9 mouse cellular contexts compared by ENCODE assay signal in genomic region chr11:106273311-106273684, GRCm38 (mm10). TPM values are rescaled to one million over a fixed set of nuclear protein-coding genes. Genes with fewer than 3 reads are reported as not detected.
DNase-seq lines count a peak whose midpoint lies in the region; ATAC-seq and TF ChIP-seq lines count a peak whose summit lies in the region.
"Had no signal": no experiment of that assay in that cellular context is flagged by ENCODE, and none has a peak within 500 bp of the region (broad histone marks: within the 10 kb centered on the region; RNA-seq: fewer than 3 reads in every experiment).

No protein-coding gene starts in this region.

- WGBS in kidney, embryonic 14.5 days: 10% methylated on average over 16 of the region's 16 CpGs
- 14% methylated on average over 16 of the region's 16 CpGs for WGBS in hindbrain, embryonic 16.5 days
- WGBS in midbrain, embryonic 14.5 days: 21% methylated on average over 16 of the region's 16 CpGs

- no peaks in the 10 kb centered on the region; the same call in 1 of the 2 replicates for H3K36me3 ChIP-seq in kidney, embryonic 14.5 days (ENCODE audit: control insufficient read depth, insufficient read depth, low read length)
- H3K36me3 ChIP-seq in hindbrain, embryonic 16.5 days (ENCODE audit: control insufficient read depth, insufficient read depth, low read length): no peaks in the 10 kb centered on the region
- H3K36me3 ChIP-seq in midbrain, embryonic 14.5 days (ENCODE audit: control insufficient read depth, insufficient read depth, low read length): no peaks in the 10 kb centered on the region

- DNase-seq in kidney, postnatal 14 days: no peak
- no peak for DNase-seq in midbrain, embryonic 14.5 days
- no peak for DNase-seq in natural killer cell, adult 2 months (ENCODE audit: low spot score in 2 of 2)
- DNase-seq in retina, embryonic 14.5 days (ENCODE audit: low spot score): no peak
- DNase-seq in left cerebral cortex, postnatal 36 days (ENCODE audit: low spot score in 2 of 2): no peak

- H3K4me2 ChIP-seq in kidney, embryonic 14.5 days (replicated peaks; ENCODE audit: low read depth, low read length): peak overlapping the region; percentile 68
- H3K4me2 ChIP-seq in hindbrain, embryonic 16.5 days (ENCODE audit: low read length): peak overlapping the region; percentile 85
- peak overlapping the region; percentile 82 for H3K4me2 ChIP-seq in midbrain, embryonic 14.5 days (ENCODE audit: low read length)

- TF ChIP-seq CTCF in cortical plate, adult 2 months (IDR thresholded peaks at IDR 0.05; ENCODE audit: extremely low read depth, insufficient read depth, low read length): no peak

- intact Hi-C loops in left cerebral cortex, postnatal 36 days (cut with DNase I): no loop called here

- H3K27me3 ChIP-seq in kidney, embryonic 14.5 days (ENCODE audit: control insufficient read depth, insufficient read depth, low read length): no peaks in the 10 kb centered on the region
- no peaks in the 10 kb centered on the region for H3K27me3 ChIP-seq in hindbrain, embryonic 16.5 days (replicated peaks; ENCODE audit: control insufficient read depth, insufficient read depth, low read length)
- no peaks in the 10 kb centered on the region for H3K27me3 ChIP-seq in midbrain, embryonic 14.5 days (ENCODE audit: control insufficient read depth, insufficient read depth, low read length)

- no peak for TF ChIP-seq POLR2A in cortical plate, adult 2 months (IDR thresholded peaks at IDR 0.05; ENCODE audit: extremely low read depth, insufficient read depth, low read length)

- ATAC-seq in kidney, embryonic 14.5 days (ENCODE audit: low FRiP score, low TSS enrichment): peak; percentile 11; the same call in 1 of the 2 replicates
- ATAC-seq in hindbrain, embryonic 16.5 days: peak; percentile 6; the same call in 1 of the 2 replicates
- peak; percentile 12; the same call in 1 of the 2 replicates for ATAC-seq in midbrain, embryonic 14.5 days (ENCODE audit: low FRiP score, low TSS enrichment)

- peak overlapping the region; percentile 78 for H3K4me3 ChIP-seq in kidney, embryonic 14.5 days (ENCODE audit: low read length)
- H3K4me3 ChIP-seq in cortical plate, adult 2 months (ENCODE audit: insufficient read depth, low read length): peak overlapping the region; percentile 50
- peak overlapping the region; percentile 95 for H3K4me3 ChIP-seq in hindbrain, embryonic 16.5 days (ENCODE audit: low read length)
- H3K4me3 ChIP-seq in midbrain, embryonic 14.5 days (replicated peaks; ENCODE audit: low read depth, low read length): peak overlapping the region; percentile 94

- peak overlapping the region; percentile 60 for H3K9ac ChIP-seq in kidney, embryonic 14.5 days (ENCODE audit: low read depth, low read length)
- H3K9ac ChIP-seq in hindbrain, embryonic 16.5 days (ENCODE audit: low read depth, low read length): peak overlapping the region; percentile 95
- peak overlapping the region; percentile 43 for H3K9ac ChIP-seq in midbrain, embryonic 14.5 days (replicated peaks; ENCODE audit: low read length)

- H3K9me3 ChIP-seq in kidney, embryonic 14.5 days (ENCODE audit: control insufficient read depth, low read length): no peaks in the 10 kb centered on the region
- no peaks in the 10 kb centered on the region for H3K9me3 ChIP-seq in hindbrain, embryonic 16.5 days (ENCODE audit: control insufficient read depth, low read length)
- H3K9me3 ChIP-seq in midbrain, embryonic 14.5 days (ENCODE audit: control insufficient read depth, low read length): no peaks in the 10 kb centered on the region

- peak overlapping the region; percentile 84 for H3K27ac ChIP-seq in kidney, embryonic 14.5 days (ENCODE audit: low read depth, low read length)
- H3K27ac ChIP-seq in cortical plate, adult 2 months (ENCODE audit: insufficient read depth, low read length): no peak overlapping the region
- H3K27ac ChIP-seq in hindbrain, embryonic 16.5 days (ENCODE audit: low read depth, low read length): peak overlapping the region; percentile 76
- peak overlapping the region; percentile 79; the same call in 1 of the 2 replicates for H3K27ac ChIP-seq in midbrain, embryonic 14.5 days (replicated peaks; ENCODE audit: low read depth, low read length)

- peaks cover 28% of the 10 kb centered on the region for H3K4me1 ChIP-seq in kidney, embryonic 14.5 days (ENCODE audit: control insufficient read depth, insufficient read depth, low read length)
- peaks cover 3% of the 10 kb centered on the region for H3K4me1 ChIP-seq in cortical plate, adult 2 months (ENCODE audit: control insufficient read depth, insufficient read depth, low read length)
- peaks cover 23% of the 10 kb centered on the region for H3K4me1 ChIP-seq in hindbrain, embryonic 16.5 days (ENCODE audit: control insufficient read depth, insufficient read depth, low read depth, low read length)
- H3K4me1 ChIP-seq in midbrain, embryonic 14.5 days (ENCODE audit: control insufficient read depth, insufficient read depth, low read length): peaks cover 16% of the 10 kb centered on the region

RNA-seq across cellular contexts. Expression of gene Smarcd2, which starts 0.5 kb away (rescaled TPM):
- polyA plus RNA-seq in kidney, embryonic 14.5 days (2014; fragmentation: Nextera tagmentation; extraction: Ambion mirVana): 54.9 and 78.6 TPM in 2 replicates
- 32.3 and 33.8 TPM in 2 replicates for polyA plus RNA-seq in cortical plate, adult 2 months (2012; rRNA removed)
- polyA plus RNA-seq in hindbrain, embryonic 16.5 days (2015; fragmentation: Nextera tagmentation; extraction: Ambion mirVana): 9.6 and 11.2 TPM in 2 replicates
- polyA plus RNA-seq in midbrain, embryonic 14.5 days (2014; fragmentation: Nextera tagmentation; extraction: Ambion mirVana): 10.0 and 14.0 TPM in 2 replicates
- 10 to 100 TPM; 17.2 to 20.6 TPM for total RNA-seq in left cerebral cortex, postnatal 36 days (2021)

RNA-seq across cellular contexts. Expression of gene Tcam1, which starts 3.2 kb away (rescaled TPM):
- polyA plus RNA-seq in kidney, embryonic 14.5 days (2014; fragmentation: Nextera tagmentation; extraction: Ambion mirVana): 0.81 and 1.2 TPM in 2 replicates
- polyA plus RNA-seq in cortical plate, adult 2 months (2012; rRNA removed): 0.11 and 0.13 TPM in 2 replicates
- 0.06 and 0.14 TPM in 2 replicates for polyA plus RNA-seq in hindbrain, embryonic 16.5 days (2015; fragmentation: Nextera tagmentation; extraction: Ambion mirVana)
- 0.09 and 0.12 TPM in 2 replicates for polyA plus RNA-seq in midbrain, embryonic 14.5 days (2014; fragmentation: Nextera tagmentation; extraction: Ambion mirVana)
- total RNA-seq in left cerebral cortex, postnatal 36 days (2021): under 1 TPM; 0.15 to 0.25 TPM

RNA-seq across cellular contexts. Expression of gene Psmc5, which starts 17.3 kb away (rescaled TPM):
- 303 and 334 TPM in 2 replicates for polyA plus RNA-seq in kidney, embryonic 14.5 days (2014; fragmentation: Nextera tagmentation; extraction: Ambion mirVana)
- polyA plus RNA-seq in cortical plate, adult 2 months (2012; rRNA removed): 244 and 245 TPM in 2 replicates
- 303 and 330 TPM in 2 replicates for polyA plus RNA-seq in hindbrain, embryonic 16.5 days (2015; fragmentation: Nextera tagmentation; extraction: Ambion mirVana)
- polyA plus RNA-seq in midbrain, embryonic 14.5 days (2014; fragmentation: Nextera tagmentation; extraction: Ambion mirVana): 265 and 286 TPM in 2 replicates
- 100 to 1,000 TPM; 183 to 198 TPM for total RNA-seq in left cerebral cortex, postnatal 36 days (2021)

RNA-seq across cellular contexts. Expression of gene Ftsj3, which starts 17.4 kb away (rescaled TPM):
- polyA plus RNA-seq in kidney, embryonic 14.5 days (2014; fragmentation: Nextera tagmentation; extraction: Ambion mirVana): 39.1 and 72.1 TPM in 2 replicates
- polyA plus RNA-seq in cortical plate, adult 2 months (2012; rRNA removed): 23.8 and 24.6 TPM in 2 replicates
- polyA plus RNA-seq in hindbrain, embryonic 16.5 days (2015; fragmentation: Nextera tagmentation; extraction: Ambion mirVana): 31.6 and 35.0 TPM in 2 replicates
- polyA plus RNA-seq in midbrain, embryonic 14.5 days (2014; fragmentation: Nextera tagmentation; extraction: Ambion mirVana): 22.0 and 30.2 TPM in 2 replicates
- 10 to 100 TPM; 26.0 to 29.8 TPM for total RNA-seq in left cerebral cortex, postnatal 36 days (2021)

RNA-seq across cellular contexts. Expression of gene Gh, which starts 28.4 kb away (rescaled TPM):
- not detected in 2 replicates for polyA plus RNA-seq in kidney, embryonic 14.5 days (2014; fragmentation: Nextera tagmentation; extraction: Ambion mirVana)
- not detected in 2 replicates for polyA plus RNA-seq in cortical plate, adult 2 months (2012; rRNA removed)
- 0.61 TPM in 1 of 2 replicates, not detected in the other for polyA plus RNA-seq in hindbrain, embryonic 16.5 days (2015; fragmentation: Nextera tagmentation; extraction: Ambion mirVana)
- not detected in 2 replicates for polyA plus RNA-seq in midbrain, embryonic 14.5 days (2014; fragmentation: Nextera tagmentation; extraction: Ambion mirVana)
- not detected for total RNA-seq in left cerebral cortex, postnatal 36 days (2021)
- total RNA-seq: gastrocnemius, postnatal 4 days had no signal

Comparison
In these comparisons a context has a peak if more than half of its experiments do, and no peak if none do; other contexts are left out.
1. H3K9ac ChIP-seq: peak in every context shown above with its lines; median percentile 95 in hindbrain, embryonic 16.5 days; 60 in kidney, embryonic 14.5 days; 43 in midbrain, embryonic 14.5 days.